Mouse (Mus musculus) erythroblast, embryonic 14.5 days (primary cell): ENCODE data around the gene Numb.

Source experiments
- GATA1 ChIP-seq: IDR thresholded peaks from 2 replicates; pipeline ENCODE4 v1.6.1; 2012; ENCODE audit warnings: low read length, inconsistent platforms, mixed read lengths
- TAL1 ChIP-seq: IDR thresholded peaks from 3 replicates; pipeline ENCODE4 v1.6.1; 2012; ENCODE audit warnings: low read length, inconsistent platforms, mixed read lengths

DNA sequence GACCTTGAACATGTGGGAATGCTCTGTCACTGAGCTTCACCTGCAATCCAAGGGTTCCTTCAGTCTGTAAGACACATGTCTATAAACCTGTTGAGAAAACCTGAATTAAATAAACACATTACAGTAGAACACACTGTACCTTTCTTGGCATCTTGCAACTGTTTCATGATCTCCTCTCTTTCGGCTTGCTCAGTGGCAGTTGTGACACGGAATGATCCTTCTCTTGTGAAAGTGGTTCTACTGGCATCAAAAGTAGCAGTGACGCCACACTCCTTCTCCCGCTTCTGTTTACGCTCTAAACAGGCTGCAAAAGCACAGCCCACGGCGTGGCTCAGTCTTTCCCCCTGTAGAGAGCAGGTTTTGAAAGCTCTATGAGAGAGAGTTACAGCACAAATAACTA, 118.1 kb downstream of the Numb start:
- TF ChIP-seq GATA1 (no peak), TAL1 (no peak)
